Mouse (Mus musculus) heart, postnatal 0 days (tissue): ENCODE measurements around the gene Pepd.

ENCODE experiments used
- CTCF ChIP-seq: IDR thresholded peaks from 2 replicates; pipeline ENCODE4 v1.5.1; 2016; ENCODE audit warnings: antibody characterized with exemption, control low read depth, low read depth
- EP300 ChIP-seq: IDR thresholded peaks from 2 replicates; pipeline ENCODE4 v1.6.1; 2016; ENCODE audit warnings: antibody characterized with exemption, low read depth

DNA sequence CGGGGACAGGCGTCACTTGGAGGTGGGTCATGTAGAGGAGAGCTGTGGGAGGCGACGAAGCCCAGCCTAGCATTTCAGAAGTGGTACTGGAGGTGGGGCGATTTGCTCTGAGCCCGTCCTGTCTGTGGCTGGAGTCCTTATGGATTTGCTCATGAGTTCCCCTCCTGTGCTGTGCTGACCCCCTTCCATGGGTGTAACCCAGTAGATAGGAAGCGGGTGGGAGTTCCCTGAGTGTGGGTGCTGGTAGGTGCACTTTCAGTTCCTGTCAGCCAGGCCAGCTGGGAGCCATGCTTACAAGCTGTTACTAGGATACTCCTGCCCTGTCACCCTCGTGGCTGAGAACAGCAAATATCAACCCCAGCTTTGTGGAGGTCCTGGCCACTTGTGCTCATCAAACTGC, 6.2 kb downstream of the Pepd start:
- TF ChIP-seq CTCF, result no peak
- no peak for TF ChIP-seq EP300
